Mouse (Mus musculus): ENCODE data around the gene Tada2a. TPM values are rescaled to one million over a fixed set of nuclear protein-coding genes. Genes with fewer than 3 reads are reported as not detected.
A peak's percentile ranks its signal among the peaks of the same experiment; 100 is the strongest.

Tada2a gene
- total and polyA plus RNA-seq, 2 experiments from 2014 or later = 20.3 to 25.9 TPM

GRCm38 (mm10) chr11:84117431-84117830 lies 12.0 kb downstream of the Tada2a start:
- 79% methylated on average over 4 of the region's 4 CpGs for WGBS
- no peaks in the 10 kb centered on the region for H3K4me1 ChIP-seq (ENCODE audit: insufficient read depth, low read length)
- H3K36me3 ChIP-seq (ENCODE audit: insufficient read depth, low read length) = peaks cover 36% of the 10 kb centered on the region
- no peaks in the 10 kb centered on the region for H3K27me3 ChIP-seq (ENCODE audit: insufficient read depth, low read length)
- no peak overlapping the region for H3K4me3 ChIP-seq (ENCODE audit: low read depth, low read length)
- no peak overlapping the region for H3K9ac ChIP-seq (replicated peaks; ENCODE audit: low read length, poor library complexity, severe bottlenecking)
- no peak overlapping the region for H3K27ac ChIP-seq (ENCODE audit: low read depth, low read length)
- ATAC-seq (ENCODE audit: low FRiP score) (no peak), DNase-seq (ENCODE audit: low spot score) (no peak)
- TF ChIP-seq CTCF (IDR thresholded peaks at IDR 0.05) = no peak
- H3K9me3 ChIP-seq (ENCODE audit: low read length) = no peaks in the 10 kb centered on the region
- H3K4me2 ChIP-seq (ENCODE audit: low read depth, low read length, poor library complexity, severe bottlenecking) = no peak overlapping the region

- DNase-seq (ENCODE audit: low spot score) (no peak), ATAC-seq (ENCODE audit: low FRiP score) (no peak)
- 64% methylated on average over 2 of the region's 2 CpGs for WGBS
- peak; percentile 58 for TF ChIP-seq CTCF (IDR thresholded peaks at IDR 0.05)
- Histone ChIP-seq H3K4me3 (ENCODE audit: low read depth, low read length) (no peak overlapping the region), H3K36me3 (ENCODE audit: insufficient read depth, low read length) (peaks cover 36% of the 10 kb centered on the region), H3K27ac (ENCODE audit: low read depth, low read length) (no peak overlapping the region), H3K9ac (replicated peaks; ENCODE audit: low read length, poor library complexity, severe bottlenecking) (no peak overlapping the region), H3K9me3 (ENCODE audit: low read length) (no peaks in the 10 kb centered on the region), H3K4me1 (ENCODE audit: insufficient read depth, low read length) (no peaks in the 10 kb centered on the region), H3K27me3 (ENCODE audit: insufficient read depth, low read length) (no peaks in the 10 kb centered on the region), H3K4me2 (ENCODE audit: low read depth, low read length, poor library complexity, severe bottlenecking) (no peak overlapping the region)
Measured at GRCm38 (mm10) chr11:84116221-84116620, 13.2 kb downstream of the Tada2a start.

GRCm38 (mm10) chr11:84115646-84116045 lies 13.8 kb downstream of the Tada2a start:
- TF ChIP-seq CTCF (IDR thresholded peaks at IDR 0.05) = no peak
- Histone ChIP-seq H3K4me2 (ENCODE audit: low read depth, low read length, poor library complexity, severe bottlenecking) (no peak overlapping the region), H3K9ac (replicated peaks; ENCODE audit: low read length, poor library complexity, severe bottlenecking) (no peak overlapping the region), H3K4me1 (ENCODE audit: insufficient read depth, low read length) (no peaks in the 10 kb centered on the region), H3K27me3 (ENCODE audit: insufficient read depth, low read length) (no peaks in the 10 kb centered on the region), H3K9me3 (ENCODE audit: low read length) (no peaks in the 10 kb centered on the region), H3K27ac (ENCODE audit: low read depth, low read length) (no peak overlapping the region), H3K36me3 (ENCODE audit: insufficient read depth, low read length) (peaks cover 32% of the 10 kb centered on the region), H3K4me3 (ENCODE audit: low read depth, low read length) (no peak overlapping the region)
- WGBS = 85% methylated on average over 9 of the region's 9 CpGs
- ATAC-seq (ENCODE audit: low FRiP score) (no peak), DNase-seq (ENCODE audit: low spot score) (no peak)

- H3K4me2 ChIP-seq (ENCODE audit: low read depth, low read length, poor library complexity, severe bottlenecking) = no peak overlapping the region
- H3K4me3 ChIP-seq (ENCODE audit: low read depth, low read length) = no peak overlapping the region
- no peak overlapping the region for H3K27ac ChIP-seq (ENCODE audit: low read depth, low read length)
- H3K27me3 ChIP-seq (ENCODE audit: insufficient read depth, low read length) = no peaks in the 10 kb centered on the region
- WGBS = 94% methylated on average over 5 of the region's 5 CpGs
- no peak for TF ChIP-seq CTCF (IDR thresholded peaks at IDR 0.05)
- H3K9me3 ChIP-seq (ENCODE audit: low read length) = no peaks in the 10 kb centered on the region
- no peaks in the 10 kb centered on the region for H3K4me1 ChIP-seq (ENCODE audit: insufficient read depth, low read length)
- H3K36me3 ChIP-seq (ENCODE audit: insufficient read depth, low read length) = peaks cover 38% of the 10 kb centered on the region
- DNase-seq (ENCODE audit: low spot score) (no peak), ATAC-seq (ENCODE audit: low FRiP score) (no peak)
- no peak overlapping the region for H3K9ac ChIP-seq (replicated peaks; ENCODE audit: low read length, poor library complexity, severe bottlenecking)
Measured at GRCm38 (mm10) chr11:84113623-84114022, 15.8 kb downstream of the Tada2a start.

GRCm38 (mm10) chr11:84107137-84107536 lies 22.3 kb downstream of the Tada2a start:
- Histone ChIP-seq H3K4me2 (ENCODE audit: low read depth, low read length, poor library complexity, severe bottlenecking) (no peak overlapping the region), H3K9me3 (ENCODE audit: low read length) (no peaks in the 10 kb centered on the region), H3K9ac (replicated peaks; ENCODE audit: low read length, poor library complexity, severe bottlenecking) (no peak overlapping the region), H3K4me3 (ENCODE audit: low read depth, low read length) (no peak overlapping the region), H3K27ac (ENCODE audit: low read depth, low read length) (no peak overlapping the region), H3K27me3 (ENCODE audit: insufficient read depth, low read length) (no peaks in the 10 kb centered on the region), H3K36me3 (ENCODE audit: insufficient read depth, low read length) (peaks cover 63% of the 10 kb centered on the region), H3K4me1 (ENCODE audit: insufficient read depth, low read length) (no peaks in the 10 kb centered on the region)
- 81% methylated on average over 2 of the region's 2 CpGs for WGBS
- DNase-seq (ENCODE audit: low spot score) (no peak), ATAC-seq (ENCODE audit: low FRiP score) (no peak)
- TF ChIP-seq CTCF (IDR thresholded peaks at IDR 0.05) = no peak

GRCm38 (mm10) chr11:84104036-84104435 lies 25.4 kb downstream of the Tada2a start:
- DNase-seq (ENCODE audit: low spot score) (no peak), ATAC-seq (ENCODE audit: low FRiP score) (no peak)
- Histone ChIP-seq H3K9me3 (ENCODE audit: low read length) (no peaks in the 10 kb centered on the region), H3K9ac (replicated peaks; ENCODE audit: low read length, poor library complexity, severe bottlenecking) (no peak overlapping the region), H3K4me1 (ENCODE audit: insufficient read depth, low read length) (no peaks in the 10 kb centered on the region), H3K4me3 (ENCODE audit: low read depth, low read length) (no peak overlapping the region), H3K27me3 (ENCODE audit: insufficient read depth, low read length) (no peaks in the 10 kb centered on the region), H3K4me2 (ENCODE audit: low read depth, low read length, poor library complexity, severe bottlenecking) (no peak overlapping the region), H3K36me3 (ENCODE audit: insufficient read depth, low read length) (peaks cover 68% of the 10 kb centered on the region), H3K27ac (ENCODE audit: low read depth, low read length) (no peak overlapping the region)
- 92% methylated on average over 6 of the region's 6 CpGs for WGBS
- no peak for TF ChIP-seq CTCF (IDR thresholded peaks at IDR 0.05)
